ENCODE assay signal across 13 mouse cellular contexts in genomic region chr7:117516896-117517295, GRCm38 (mm10).
A peak's percentile ranks its signal among the peaks of the same experiment; 100 is the strongest.
DNase-seq lines count a peak whose midpoint lies in the region; ATAC-seq and TF ChIP-seq lines count a peak whose summit lies in the region.
"Had no signal": no experiment of that assay in that cellular context is flagged by ENCODE, and none has a peak within 500 bp of the region (broad histone marks: within the 10 kb centered on the region; RNA-seq: fewer than 3 reads in every experiment).

No protein-coding gene starts in this region.

- peak overlapping the region; percentile 22; the same call in 1 of the 2 replicates for H3K27ac ChIP-seq in heart, embryonic 11.5 days (ENCODE audit: low read depth, low read length)
- no peak overlapping the region for H3K27ac ChIP-seq in lung, postnatal 0 days (ENCODE audit: low read length)
- H3K27ac ChIP-seq in bone marrow macrophage, adult 2 months (ENCODE audit: insufficient read depth, low read depth, low read length): peak overlapping the region; percentile 26; the same call in 1 of the 2 replicates
- H3K27ac ChIP-seq: liver, embryonic 12.5 days had no signal

- no peak for DNase-seq in heart, postnatal 25 days (ENCODE audit: low spot score)
- DNase-seq in lung, postnatal 36 days: peak; percentile 12
- no peak for DNase-seq in lung, postnatal 0 days (ENCODE audit: low spot score)
- DNase-seq in ovary, postnatal 14 days (ENCODE audit: low spot score): no peak
- DNase-seq: cerebellum, adult 9-11 months; heart, adult 18-20 months; lung, postnatal 10 days; midbrain, embryonic 14.5 days had no signal

- H3K4me3 ChIP-seq in heart, embryonic 11.5 days (ENCODE audit: low read depth, low read length): no peak overlapping the region
- no peak overlapping the region for H3K4me3 ChIP-seq in lung, postnatal 0 days (ENCODE audit: low read depth, low read length)
- H3K4me3 ChIP-seq in bone marrow macrophage, adult 2 months (ENCODE audit: insufficient read depth, low read length): no peak overlapping the region
- H3K4me3 ChIP-seq: liver, embryonic 12.5 days had no signal

- no peak for TF ChIP-seq POLR2A in bone marrow macrophage, adult 2 months (IDR thresholded peaks at IDR 0.05; ENCODE audit: borderline replicate concordance, low read depth, low read length)

- H3K4me2 ChIP-seq in heart, embryonic 11.5 days: no peak overlapping the region
- no peak overlapping the region for H3K4me2 ChIP-seq in lung, postnatal 0 days (replicated peaks; ENCODE audit: low read depth, low read length)
- H3K4me2 ChIP-seq: liver, embryonic 12.5 days had no signal

- TF ChIP-seq EP300 in lung, postnatal 0 days (IDR thresholded peaks at IDR 0.05): no peak

- H3K27me3 ChIP-seq in heart, embryonic 11.5 days (ENCODE audit: control insufficient read depth, insufficient read depth, low read length): no peaks in the 10 kb centered on the region
- H3K27me3 ChIP-seq in lung, postnatal 0 days (replicated peaks; ENCODE audit: insufficient read depth, low read length): no peaks in the 10 kb centered on the region
- H3K27me3 ChIP-seq: liver, embryonic 12.5 days had no signal

- no peaks in the 10 kb centered on the region for H3K9me3 ChIP-seq in heart, embryonic 11.5 days (replicated peaks; ENCODE audit: control insufficient read depth, low read length)
- no peaks in the 10 kb centered on the region for H3K9me3 ChIP-seq in lung, postnatal 0 days (ENCODE audit: low read length)
- H3K9me3 ChIP-seq: liver, embryonic 12.5 days had no signal

- intact Hi-C loops in heart, postnatal 25 days (cut with DNase I): no loop called here

- WGBS in heart, embryonic 11.5 days (ENCODE audit: insufficient replicate concordance): 45% methylated on average over 4 of the region's 4 CpGs
- 44% methylated on average over 4 of the region's 4 CpGs for WGBS in lung, postnatal 0 days

- peaks cover 4% of the 10 kb centered on the region; the same call in 1 of the 2 replicates for H3K4me1 ChIP-seq in heart, embryonic 11.5 days (ENCODE audit: control insufficient read depth, insufficient read depth, low read length)
- no peaks in the 10 kb centered on the region for H3K4me1 ChIP-seq in lung, postnatal 0 days (ENCODE audit: insufficient read depth, low read depth, low read length)
- peaks cover 25% of the 10 kb centered on the region for H3K4me1 ChIP-seq in bone marrow macrophage, adult 2 months (ENCODE audit: control insufficient read depth, insufficient read depth, low read length)
- H3K4me1 ChIP-seq: liver, embryonic 12.5 days had no signal

- ATAC-seq in heart, embryonic 11.5 days (replicated peaks; ENCODE audit: insufficient number of reproducible peaks, low FRiP score, low TSS enrichment): no peak
- ATAC-seq in lung, postnatal 0 days: no peak
- peak; percentile 71 for ATAC-seq in megakaryocyte, adult 5-6 weeks (ENCODE audit: poor library complexity, severe bottlenecking)
- ATAC-seq in activated CD4-positive, CD25-positive, alpha-beta regulatory T cell, adult 4 months: no peak
- ATAC-seq: liver, embryonic 12.5 days had no signal

- H3K9ac ChIP-seq in heart, embryonic 11.5 days (ENCODE audit: low read depth, low read length): no peak overlapping the region
- no peak overlapping the region for H3K9ac ChIP-seq in lung, postnatal 0 days (replicated peaks; ENCODE audit: low read depth)
- H3K9ac ChIP-seq: liver, embryonic 12.5 days had no signal

- H3K36me3 ChIP-seq in heart, embryonic 11.5 days (ENCODE audit: control insufficient read depth, insufficient read depth, low read length): no peaks in the 10 kb centered on the region
- no peaks in the 10 kb centered on the region for H3K36me3 ChIP-seq in lung, postnatal 0 days (ENCODE audit: insufficient read depth, low read length)
- H3K36me3 ChIP-seq: liver, embryonic 12.5 days had no signal

- no peak for TF ChIP-seq CTCF in lung, postnatal 0 days (IDR thresholded peaks at IDR 0.05)
- no peak for TF ChIP-seq CTCF in bone marrow macrophage, adult 2 months (IDR thresholded peaks at IDR 0.05; ENCODE audit: low read depth, low read length)
